Mouse (Mus musculus) midbrain, embryonic 15.5 days (tissue): ENCODE results near the gene Fthl17d. TPM values are rescaled to one million over a fixed set of nuclear protein-coding genes. Genes with fewer than 3 reads are reported as not detected.
"Not testable (repeated sequence)": the region's sequence is repeated elsewhere in the genome, so short reads cannot be mapped to it uniquely, and the experiment has no call there.

Experiments used
- ATAC-seq: fragments of 200-750 bp; cut with Nextera tagmentation; replicated peaks from 2 replicates; pipeline ENCODE4 v1.8.0; 2017; ENCODE audit warnings: moderate TSS enrichment
- H3K27ac ChIP-seq: fragments of 300-500 bp; sonication (generic); 2 replicates; pipeline ENCODE4 v1.5.1; 2015; ENCODE audit warnings: mild to moderate bottlenecking, inconsistent platforms
- H3K27me3 ChIP-seq: fragments of 300-500 bp; sonication (generic); replicated peaks from 2 replicates; pipeline ENCODE4 v1.6.1; 2015; ENCODE audit warnings: inconsistent platforms
- H3K36me3 ChIP-seq: fragments of 300-500 bp; sonication (generic); replicated peaks from 2 replicates; pipeline ENCODE4 v1.6.1; 2015; ENCODE audit warnings: inconsistent platforms
- H3K4me1 ChIP-seq: fragments of 300-500 bp; sonication (generic); 2 replicates; pipeline ENCODE4 v1.6.1; 2015; ENCODE audit warnings: inconsistent platforms
- H3K4me2 ChIP-seq: fragments of 300-500 bp; sonication (generic); 2 replicates; pipeline ENCODE4 v1.6.1; 2015; ENCODE audit warnings: inconsistent platforms, mild to moderate bottlenecking, moderate library complexity
- H3K4me3 ChIP-seq: fragments of 300-500 bp; sonication (generic); 2 replicates; pipeline ENCODE4 v1.5.1; 2015; ENCODE audit warnings: mild to moderate bottlenecking, inconsistent platforms
- H3K9ac ChIP-seq: fragments of 300-500 bp; sonication (generic); 2 replicates; pipeline ENCODE4 v1.6.1; 2015; ENCODE audit warnings: mild to moderate bottlenecking, inconsistent platforms
- H3K9me3 ChIP-seq: fragments of 300-500 bp; sonication (generic); 2 replicates; pipeline ENCODE4 v1.6.1; 2016; ENCODE audit warnings: inconsistent platforms
- WGBS: fragments of 180-500 bp; shearing (Covaris S2); methylation state at CpG from one replicate; pipeline ENCODE4 v1.1.7; 2015; ENCODE audit warnings: mixed read lengths; 5-methylcytosine and 5-hydroxymethylcytosine counted together
- polyA plus RNA-seq: library from polyadenylated mRNA; unstranded; fragments of >200 nt; fragmentation: Nextera tagmentation; extraction: Ambion mirVana; gene quantifications from 2 replicates; pipeline ENCODE4 v1.2.1, GENCODE M21; 2015

Fthl17d gene
- polyA plus RNA-seq, result not detected in 2 replicates

DNA sequence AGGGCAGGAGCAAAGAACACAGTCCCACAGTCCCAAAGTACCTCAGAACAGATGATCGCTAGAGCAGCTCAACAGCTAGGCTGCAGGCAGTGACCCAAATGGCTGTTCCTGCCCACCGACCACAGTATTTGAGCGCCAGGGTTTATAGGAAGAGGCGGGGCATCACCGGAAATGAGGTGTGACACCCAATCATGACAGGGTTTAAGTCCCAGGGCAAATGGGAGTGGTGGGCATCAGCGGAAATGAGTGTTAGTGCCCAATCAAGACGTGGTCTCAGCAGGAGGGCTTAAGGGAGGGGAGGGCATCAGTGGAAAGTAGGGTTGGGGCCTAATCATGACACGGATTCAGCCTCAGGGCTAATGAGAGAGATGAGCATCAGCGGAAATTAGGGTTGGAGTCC, at the start of gene Fthl17d:
Fthl17d (minus strand) TSS at position 101 of the 400 bp plus-strand sequence.
- H3K4me1 ChIP-seq, H3K9me3 ChIP-seq, H3K4me3 ChIP-seq, H3K27me3 ChIP-seq, H3K27ac ChIP-seq, H3K9ac ChIP-seq, ATAC-seq, H3K36me3 ChIP-seq, H3K4me2 ChIP-seq: not testable (repeated sequence)
- WGBS, result no CpG with 5 or more reads among the region's 9 CpGs

DNA sequence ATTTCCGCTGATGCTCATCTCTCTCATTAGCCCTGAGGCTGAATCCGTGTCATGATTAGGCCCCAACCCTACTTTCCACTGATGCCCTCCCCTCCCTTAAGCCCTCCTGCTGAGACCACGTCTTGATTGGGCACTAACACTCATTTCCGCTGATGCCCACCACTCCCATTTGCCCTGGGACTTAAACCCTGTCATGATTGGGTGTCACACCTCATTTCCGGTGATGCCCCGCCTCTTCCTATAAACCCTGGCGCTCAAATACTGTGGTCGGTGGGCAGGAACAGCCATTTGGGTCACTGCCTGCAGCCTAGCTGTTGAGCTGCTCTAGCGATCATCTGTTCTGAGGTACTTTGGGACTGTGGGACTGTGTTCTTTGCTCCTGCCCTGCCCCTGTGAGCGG, 46.6 kb upstream of the Fthl17d start, which contains the start of gene Fthl17e:
Fthl17e (plus strand) TSS at position 301 of the 400 bp plus-strand sequence.
- not testable (repeated sequence) for H3K4me2 ChIP-seq, ATAC-seq
- 100% methylated on average over 1 of the region's 10 CpGs for WGBS

GRCm38 (mm10) chrX:9019481-9019880, 32.9 kb upstream of the Fthl17d start:
- Histone ChIP-seq H3K27ac (no peak overlapping the region), H3K36me3 (no peaks in the 10 kb centered on the region), H3K9ac (no peak overlapping the region), H3K27me3 (no peaks in the 10 kb centered on the region), H3K4me1 (no peaks in the 10 kb centered on the region), H3K9me3 (no peaks in the 10 kb centered on the region), H3K4me2 (no peak overlapping the region), H3K4me3 (no peak overlapping the region)
- 60% methylated on average over 10 of the region's 10 CpGs for whole genome bisulfite sequencing
- ATAC-seq, result no peak

More for the DNA sequence above, 46.6 kb upstream of the Fthl17d start, which contains the start of gene Fthl17e:
- not testable (repeated sequence) for H3K36me3 ChIP-seq, H3K9me3 ChIP-seq, H3K9ac ChIP-seq, H3K4me1 ChIP-seq, H3K27ac ChIP-seq, H3K27me3 ChIP-seq, H3K4me3 ChIP-seq

- Histone ChIP-seq H3K9ac (no peak overlapping the region), H3K4me1 (no peaks in the 10 kb centered on the region), H3K27me3 (no peaks in the 10 kb centered on the region), H3K4me3 (no peak overlapping the region), H3K4me2 (no peak overlapping the region), H3K9me3 (no peaks in the 10 kb centered on the region), H3K27ac (no peak overlapping the region), H3K36me3 (no peaks in the 10 kb centered on the region)
- WGBS, result 36% methylated on average over 1 of the region's 1 CpGs
- peak; percentile 75; the same call in 1 of the 2 replicates for ATAC-seq
These were observed 29.5 kb upstream of the Fthl17d start for GRCm38 (mm10) chrX:9016079-9016478.

- no CpG with 5 or more reads among the region's 11 CpGs for WGBS
These were observed 10.1 kb downstream of the Fthl17d start, which contains the start of gene Fthl17c for GRCm38 (mm10) chrX:8976459-8976858. TSS of gene Fthl17c (minus strand) at chrX:8976559.

DNA sequence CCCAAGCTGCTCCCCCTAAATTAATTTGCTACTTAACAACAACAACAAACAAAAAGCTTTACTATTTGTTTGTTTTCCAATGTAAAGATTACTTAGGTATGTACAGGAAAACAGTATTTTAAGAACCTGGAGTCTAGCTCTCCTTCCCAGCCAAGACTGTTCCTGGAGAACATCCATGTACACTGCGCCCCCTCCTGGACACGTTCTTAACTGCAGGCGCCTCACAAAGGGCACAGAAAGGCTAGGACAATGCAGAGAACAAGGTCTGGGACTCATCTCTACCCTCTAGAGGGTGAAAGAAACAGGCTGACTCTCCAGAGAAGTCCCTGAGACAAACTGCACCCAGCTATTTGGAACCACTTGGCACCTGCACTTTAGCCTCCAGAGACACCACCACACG, 21.9 kb downstream of the Fthl17d start:
- H3K36me3 ChIP-seq, H3K4me3 ChIP-seq, H3K9me3 ChIP-seq, H3K4me2 ChIP-seq, ATAC-seq, H3K27me3 ChIP-seq, H3K27ac ChIP-seq, H3K4me1 ChIP-seq, H3K9ac ChIP-seq: not testable (repeated sequence)
- 54% methylated on average over 4 of the region's 4 CpGs for WGBS

More at GRCm38 (mm10) chrX:8976459-8976858, 10.1 kb downstream of the Fthl17d start, which contains the start of gene Fthl17c:
- not testable (repeated sequence) for H3K27me3 ChIP-seq, H3K4me1 ChIP-seq, H3K27ac ChIP-seq, H3K36me3 ChIP-seq, H3K4me2 ChIP-seq, H3K4me3 ChIP-seq, ATAC-seq, H3K9ac ChIP-seq, H3K9me3 ChIP-seq

GRCm38 (mm10) chrX:8962875-8963274, 23.7 kb downstream of the Fthl17d start, which contains the start of gene Fthl17b:
TSS of gene Fthl17b (minus strand) at chrX:8962975.
- not testable (repeated sequence) for H3K27me3 ChIP-seq, H3K4me1 ChIP-seq, H3K9me3 ChIP-seq, H3K36me3 ChIP-seq, ATAC-seq, H3K4me3 ChIP-seq, H3K27ac ChIP-seq, H3K9ac ChIP-seq, H3K4me2 ChIP-seq
- WGBS, result 98% methylated on average over 4 of the region's 11 CpGs

DNA sequence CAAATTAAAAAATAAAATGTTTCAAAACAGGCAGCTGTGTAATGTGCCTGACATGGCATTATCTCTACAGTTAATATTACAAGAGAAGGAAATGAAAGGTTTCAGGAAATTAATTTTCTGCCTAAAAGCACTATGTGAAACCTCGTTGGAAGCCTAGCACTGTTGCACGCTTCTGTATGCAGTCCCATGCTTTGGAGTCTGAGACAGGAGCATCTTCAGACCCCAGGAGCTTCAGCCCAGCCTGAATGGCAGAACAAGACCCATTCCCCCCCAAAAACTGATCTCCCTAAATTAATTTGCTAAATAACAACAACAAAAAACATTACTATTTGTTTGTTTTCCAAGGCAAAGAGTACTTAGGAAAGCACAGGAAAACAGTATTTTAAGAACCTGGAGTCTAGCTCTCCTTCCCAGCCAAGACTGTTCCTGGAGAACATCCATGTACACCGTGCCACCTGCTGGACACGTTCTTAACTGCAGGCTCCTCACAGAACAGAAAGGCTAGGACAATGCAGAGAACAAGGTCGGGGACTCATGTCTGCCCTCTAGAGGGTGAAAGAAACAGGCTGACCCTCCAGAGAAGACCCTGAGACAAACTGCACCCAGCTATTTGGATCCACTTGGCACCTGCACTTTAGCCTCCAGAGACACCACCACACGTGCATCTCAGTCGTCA, 38.3 kb downstream of the Fthl17d start:
- H3K9ac ChIP-seq, H3K4me2 ChIP-seq, H3K4me3 ChIP-seq, H3K27me3 ChIP-seq, H3K27ac ChIP-seq, H3K36me3 ChIP-seq, H3K9me3 ChIP-seq, H3K4me1 ChIP-seq: not testable (repeated sequence)
- peak; percentile 93 for ATAC-seq
- 16% methylated on average over 7 of the region's 7 CpGs for WGBS

DNA sequence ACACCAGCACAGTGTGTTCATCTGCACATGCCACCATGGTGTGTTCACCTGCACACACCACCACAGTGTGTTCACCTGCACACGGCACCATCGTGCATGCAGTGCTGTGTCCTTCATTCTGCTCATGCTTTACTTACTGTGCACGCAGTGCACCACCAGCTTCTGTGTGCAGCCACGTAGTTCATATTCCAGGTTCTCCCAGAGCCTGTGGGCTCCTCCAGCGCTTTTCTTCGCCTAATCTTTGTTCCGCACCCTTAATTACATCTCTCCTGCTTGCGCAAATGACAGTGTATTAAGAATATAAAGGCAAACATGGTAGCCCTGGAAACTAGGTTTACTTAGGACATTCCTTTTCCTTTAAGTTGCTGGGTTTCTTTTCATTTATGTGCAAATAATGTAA, 42.5 kb downstream of the Fthl17d start:
- H3K4me2 ChIP-seq, result no peak overlapping the region
- 0 out of 2 replicates have a peak, but pooled peaks have one; percentile 56 for ATAC-seq

More for the DNA sequence above, 42.5 kb downstream of the Fthl17d start:
- H3K36me3 ChIP-seq, result no peaks in the 10 kb centered on the region
- H3K4me1 ChIP-seq, result no peaks in the 10 kb centered on the region
- no peak overlapping the region for H3K9ac ChIP-seq
- 70% methylated on average over 8 of the region's 8 CpGs for whole genome bisulfite sequencing
- no peak overlapping the region for H3K27ac ChIP-seq
- no peaks in the 10 kb centered on the region for H3K9me3 ChIP-seq
- no peaks in the 10 kb centered on the region for H3K27me3 ChIP-seq
- no peak overlapping the region for H3K4me3 ChIP-seq

Other genes starting within 250 kb of the Fthl17d start
- gene Ssx9, start 238.3 kb downstream of the Fthl17d start, polyA plus RNA-seq, result not detected in 2 replicates
- gene Ssxb5, start 183.1 kb downstream of the Fthl17d start, polyA plus RNA-seq, result not detected in 2 replicates
- gene Gm6592, start 142.8 kb downstream of the Fthl17d start, polyA plus RNA-seq, result not detected in 2 replicates
- not detected in 2 replicates for gene Gm5751, start 112.5 kb downstream of the Fthl17d start, polyA plus RNA-seq
- gene B630019K06Rik, start 94.4 kb downstream of the Fthl17d start, polyA plus RNA-seq, result 27.7 and 28.5 TPM in 2 replicates
- not detected in 2 replicates for gene Fthl17b, start 23.8 kb downstream of the Fthl17d start, polyA plus RNA-seq
- gene Fthl17c, start 10.2 kb downstream of the Fthl17d start, polyA plus RNA-seq, result not detected in 2 replicates
- gene Fthl17e, start 46.7 kb upstream of the Fthl17d start, polyA plus RNA-seq, result not detected in 2 replicates
- not detected in 2 replicates for gene Fthl17f, start 76.3 kb upstream of the Fthl17d start, polyA plus RNA-seq
- gene 4930402K13Rik, start 117.8 kb upstream of the Fthl17d start, polyA plus RNA-seq, result not detected in 2 replicates
- gene Lancl3, start 213.1 kb upstream of the Fthl17d start, polyA plus RNA-seq, result 5.3 and 5.8 TPM in 2 replicates